Mouse (Mus musculus): Measurements from ENCODE around the gene Brca1. TPM values are rescaled to one million over a fixed set of nuclear protein-coding genes. Genes with fewer than 3 reads are reported as not detected.
A peak's percentile ranks its signal among the peaks of the same experiment; 100 is the strongest.

Brca1 gene
- polyA plus RNA-seq, 1 experiment from 2014 or later, result 32.1 TPM

DNA sequence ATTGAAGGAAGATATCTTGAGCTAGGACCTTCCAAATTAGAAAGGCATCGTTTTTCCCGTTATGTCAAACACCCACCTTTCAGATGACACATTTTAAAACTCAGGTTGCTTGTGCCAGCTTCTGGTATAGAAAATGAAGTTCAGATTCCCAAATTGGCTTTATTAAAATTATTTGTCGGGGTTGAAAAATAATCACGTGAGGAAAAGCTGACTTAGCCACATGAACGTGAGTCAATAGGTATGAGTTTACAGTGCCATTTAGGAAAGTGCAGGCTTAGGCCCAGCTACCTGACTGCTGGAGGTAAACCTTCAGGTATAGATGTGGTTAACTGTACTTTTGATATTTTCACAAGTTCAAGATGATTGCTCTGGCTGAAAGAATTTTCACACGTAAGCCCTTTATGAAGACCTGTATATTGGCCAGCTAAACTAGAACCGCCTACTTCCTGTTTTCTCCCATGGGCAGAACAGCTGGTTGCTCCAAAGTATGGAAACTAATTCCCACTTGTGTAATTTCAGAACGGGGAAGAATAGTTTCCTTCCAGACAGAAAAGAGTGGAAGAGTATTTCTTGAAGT, 1.7 kb upstream of the Brca1 start:
- Histone ChIP-seq H3K4me2 (ENCODE audit: low read depth, low read length, severe bottlenecking) (peak overlapping the region; percentile 45), H3K4me3 (ENCODE audit: low read depth, low read length) (peak overlapping the region; percentile 50), H3K27me3 (ENCODE audit: control insufficient read depth, insufficient read depth, low read length) (no peaks in the 10 kb centered on the region), H3K4me1 (replicated peaks; ENCODE audit: control insufficient read depth, insufficient read depth, low read length) (peaks cover 2% of the 10 kb centered on the region; the same call in 1 of the 2 replicates), H3K9ac (ENCODE audit: low read length) (peak overlapping the region; percentile 70), H3K36me3 (ENCODE audit: control insufficient read depth, insufficient read depth, low read length) (no peaks in the 10 kb centered on the region), H3K9me3 (ENCODE audit: control insufficient read depth, low read length) (no peaks in the 10 kb centered on the region), H3K27ac (ENCODE audit: low read depth, low read length) (peak overlapping the region; percentile 39; the same call in 1 of the 2 replicates)
- WGBS, result 31% methylated on average over 8 of the region's 8 CpGs
- DNase-seq (ENCODE audit: low spot score), result no peak
- no peak for ATAC-seq (replicated peaks; ENCODE audit: low FRiP score)

DNA sequence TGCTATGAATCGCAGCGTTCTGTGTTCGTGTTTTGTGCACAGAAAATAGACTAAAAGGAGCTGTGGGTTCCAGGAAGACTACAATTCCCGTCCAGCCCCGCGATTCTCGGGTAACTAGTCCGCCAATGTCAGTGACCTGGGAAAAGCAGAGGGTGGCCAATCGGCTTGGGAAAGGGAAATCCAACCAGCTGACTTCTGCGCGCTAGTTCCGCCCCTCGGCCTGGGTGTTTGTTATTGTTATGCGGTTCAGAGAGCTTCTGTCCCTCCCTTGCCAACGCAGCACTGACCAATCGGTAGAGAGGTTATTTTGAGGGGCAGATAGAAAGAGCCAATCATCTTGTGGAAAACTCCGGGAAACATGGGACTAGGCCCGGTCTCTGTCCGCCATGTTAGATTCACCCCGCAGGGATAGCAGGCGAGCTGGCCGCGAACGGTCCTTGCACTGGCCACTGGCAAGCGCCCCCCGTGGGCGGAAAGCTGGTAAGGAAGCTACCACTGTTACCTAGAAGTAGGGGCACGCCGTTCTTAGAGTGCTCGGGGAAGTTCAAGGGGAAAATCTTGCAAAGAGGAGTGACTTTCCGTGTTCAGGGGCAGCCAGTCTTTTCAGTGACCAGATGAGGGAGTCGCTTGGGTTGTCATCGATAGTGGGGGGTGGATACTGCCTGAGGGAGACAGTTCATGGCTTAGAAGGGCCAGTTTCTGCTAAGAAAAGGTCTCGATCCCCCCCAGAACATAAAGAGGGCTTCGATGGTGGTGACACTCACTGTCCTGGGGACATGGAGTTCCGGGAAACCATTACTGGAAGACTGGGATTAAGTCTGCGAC, 933 bp upstream of the Brca1 start:
- Histone ChIP-seq H3K27me3 (ENCODE audit: control insufficient read depth, insufficient read depth, low read length) (no peaks in the 10 kb centered on the region), H3K36me3 (ENCODE audit: control insufficient read depth, insufficient read depth, low read length) (no peaks in the 10 kb centered on the region), H3K4me2 (ENCODE audit: low read depth, low read length, severe bottlenecking) (peak overlapping the region; percentile 49), H3K4me3 (ENCODE audit: low read depth, low read length) (peak overlapping the region; percentile 50), H3K9me3 (ENCODE audit: control insufficient read depth, low read length) (no peaks in the 10 kb centered on the region), H3K4me1 (replicated peaks; ENCODE audit: control insufficient read depth, insufficient read depth, low read length) (peaks cover 2% of the 10 kb centered on the region; the same call in 1 of the 2 replicates), H3K9ac (ENCODE audit: low read length) (peak overlapping the region; percentile 70), H3K27ac (ENCODE audit: low read depth, low read length) (peak overlapping the region; percentile 90)
- WGBS, result under 1% methylated on average over 37 of the region's 37 CpGs
- ATAC-seq (replicated peaks; ENCODE audit: low FRiP score) (peak; percentile 97), DNase-seq (ENCODE audit: low spot score) (peak; percentile 97)

DNA sequence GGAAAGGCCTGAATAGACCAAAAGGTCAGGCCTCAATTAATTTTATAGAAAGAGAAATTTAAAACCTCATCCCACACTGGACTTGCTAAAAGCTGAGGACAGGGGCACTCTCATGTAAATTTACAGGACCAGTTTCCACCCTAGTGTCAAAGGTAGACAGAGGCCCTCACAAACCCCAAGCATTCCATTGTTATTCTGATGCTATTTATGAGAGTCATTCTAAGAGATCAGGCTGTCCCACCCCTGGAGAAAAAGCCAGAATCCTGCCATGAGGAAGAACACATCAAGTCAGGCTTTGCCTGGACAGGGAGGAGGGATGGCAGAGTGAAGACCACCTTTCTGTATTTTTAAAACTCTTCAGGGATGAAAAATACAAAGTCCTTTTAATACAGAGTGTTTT, 3.2 kb downstream of the Brca1 start:
- H3K9ac ChIP-seq (ENCODE audit: low read length), result no peak overlapping the region
- no peaks in the 10 kb centered on the region for H3K36me3 ChIP-seq (ENCODE audit: control insufficient read depth, insufficient read depth, low read length)

DNA sequence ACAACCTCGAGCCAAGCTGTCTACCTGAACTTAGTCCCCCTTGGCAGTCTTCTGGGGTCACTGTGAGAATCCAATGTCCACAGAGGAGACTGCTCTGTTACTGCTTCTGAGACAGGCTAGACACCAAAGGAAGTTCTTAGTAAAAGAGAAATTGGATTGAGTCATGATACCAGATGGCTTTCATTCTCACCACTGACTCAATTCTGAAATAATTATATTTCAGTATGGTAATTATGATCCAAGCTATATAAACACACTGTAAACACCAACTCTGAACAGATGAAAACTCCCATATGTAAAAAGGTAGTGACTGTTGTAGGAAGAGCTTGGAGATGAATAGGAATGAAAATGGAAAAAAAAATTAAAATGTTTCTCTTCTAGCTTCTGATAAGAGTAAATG, 7.6 kb downstream of the Brca1 start:
- Histone ChIP-seq H3K4me1 (replicated peaks; ENCODE audit: control insufficient read depth, insufficient read depth, low read length) (no peaks in the 10 kb centered on the region), H3K27me3 (ENCODE audit: control insufficient read depth, insufficient read depth, low read length) (no peaks in the 10 kb centered on the region), H3K9ac (ENCODE audit: low read length) (no peak overlapping the region), H3K27ac (ENCODE audit: low read depth, low read length) (no peak overlapping the region), H3K9me3 (ENCODE audit: control insufficient read depth, low read length) (no peaks in the 10 kb centered on the region), H3K4me3 (ENCODE audit: low read depth, low read length) (no peak overlapping the region), H3K4me2 (ENCODE audit: low read depth, low read length, severe bottlenecking) (no peak overlapping the region), H3K36me3 (ENCODE audit: control insufficient read depth, insufficient read depth, low read length) (no peaks in the 10 kb centered on the region)
- 86% methylated on average over 1 of the region's 1 CpGs for WGBS
- DNase-seq (ENCODE audit: low spot score) (no peak), ATAC-seq (replicated peaks; ENCODE audit: low FRiP score) (no peak)

More for the DNA sequence above, 3.2 kb downstream of the Brca1 start:
- H3K4me1 ChIP-seq (replicated peaks; ENCODE audit: control insufficient read depth, insufficient read depth, low read length), result no peaks in the 10 kb centered on the region; the same call in 1 of the 2 replicates
- H3K27me3 ChIP-seq (ENCODE audit: control insufficient read depth, insufficient read depth, low read length), result no peaks in the 10 kb centered on the region
- DNase-seq (ENCODE audit: low spot score) (no peak), ATAC-seq (replicated peaks; ENCODE audit: low FRiP score) (no peak)
- no peak overlapping the region for H3K4me2 ChIP-seq (ENCODE audit: low read depth, low read length, severe bottlenecking)
- H3K9me3 ChIP-seq (ENCODE audit: control insufficient read depth, low read length), result no peaks in the 10 kb centered on the region
- H3K4me3 ChIP-seq (ENCODE audit: low read depth, low read length), result no peak overlapping the region
- H3K27ac ChIP-seq (ENCODE audit: low read depth, low read length), result no peak overlapping the region

DNA sequence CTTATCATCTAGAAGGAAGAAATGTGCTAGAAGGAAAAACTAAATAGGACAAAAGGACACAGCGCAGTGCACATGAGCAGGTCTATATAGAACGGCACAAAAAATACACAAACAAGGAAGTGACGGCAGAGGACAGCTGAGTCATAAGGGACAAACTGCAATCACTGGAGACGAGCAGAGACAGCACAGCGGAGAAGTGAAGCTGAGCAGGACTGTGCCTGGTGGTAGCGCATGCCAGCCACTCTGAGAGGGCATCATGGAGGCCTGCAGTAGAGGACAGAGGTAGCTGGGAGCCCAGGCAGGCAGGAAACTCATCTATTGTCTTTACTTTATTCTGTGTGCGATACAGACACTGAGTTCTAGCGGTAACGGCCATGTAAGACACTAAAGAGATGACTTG, 8.2 kb downstream of the Brca1 start:
- H3K9me3 ChIP-seq (ENCODE audit: control insufficient read depth, low read length), result no peaks in the 10 kb centered on the region
- no peak overlapping the region for H3K4me2 ChIP-seq (ENCODE audit: low read depth, low read length, severe bottlenecking)
- no peaks in the 10 kb centered on the region for H3K4me1 ChIP-seq (replicated peaks; ENCODE audit: control insufficient read depth, insufficient read depth, low read length)
- no peak overlapping the region for H3K4me3 ChIP-seq (ENCODE audit: low read depth, low read length)
- H3K27ac ChIP-seq (ENCODE audit: low read depth, low read length), result no peak overlapping the region
- WGBS, result 90% methylated on average over 9 of the region's 9 CpGs
- no peak for ATAC-seq (replicated peaks; ENCODE audit: low FRiP score)
- H3K9ac ChIP-seq (ENCODE audit: low read length), result no peak overlapping the region
- no peaks in the 10 kb centered on the region for H3K27me3 ChIP-seq (ENCODE audit: control insufficient read depth, insufficient read depth, low read length)
- no peak for DNase-seq (ENCODE audit: low spot score)
- H3K36me3 ChIP-seq (ENCODE audit: control insufficient read depth, insufficient read depth, low read length), result no peaks in the 10 kb centered on the region

DNA sequence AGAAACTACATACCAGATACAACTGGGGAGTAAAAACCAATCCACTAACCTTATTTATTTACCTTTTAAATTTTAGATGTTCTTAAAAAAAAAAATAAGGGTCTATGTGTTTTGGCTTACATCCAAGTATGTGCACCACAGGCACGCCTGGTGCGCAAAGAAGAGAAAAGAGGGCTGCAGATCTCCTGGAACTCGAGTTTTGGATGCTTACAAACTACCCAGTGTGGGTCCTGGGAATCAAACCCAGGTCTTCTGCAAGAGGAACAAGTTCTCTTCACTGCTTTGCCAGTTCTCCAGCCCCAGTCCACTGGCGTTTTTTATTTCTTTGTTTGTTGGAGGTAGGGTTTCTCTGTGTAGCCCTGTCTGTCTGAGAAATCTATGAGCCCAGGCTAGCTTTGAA, 25.1 kb downstream of the Brca1 start:
- H3K36me3 ChIP-seq (ENCODE audit: control insufficient read depth, insufficient read depth, low read length), result no peaks in the 10 kb centered on the region; the same call in 1 of the 2 replicates

DNA sequence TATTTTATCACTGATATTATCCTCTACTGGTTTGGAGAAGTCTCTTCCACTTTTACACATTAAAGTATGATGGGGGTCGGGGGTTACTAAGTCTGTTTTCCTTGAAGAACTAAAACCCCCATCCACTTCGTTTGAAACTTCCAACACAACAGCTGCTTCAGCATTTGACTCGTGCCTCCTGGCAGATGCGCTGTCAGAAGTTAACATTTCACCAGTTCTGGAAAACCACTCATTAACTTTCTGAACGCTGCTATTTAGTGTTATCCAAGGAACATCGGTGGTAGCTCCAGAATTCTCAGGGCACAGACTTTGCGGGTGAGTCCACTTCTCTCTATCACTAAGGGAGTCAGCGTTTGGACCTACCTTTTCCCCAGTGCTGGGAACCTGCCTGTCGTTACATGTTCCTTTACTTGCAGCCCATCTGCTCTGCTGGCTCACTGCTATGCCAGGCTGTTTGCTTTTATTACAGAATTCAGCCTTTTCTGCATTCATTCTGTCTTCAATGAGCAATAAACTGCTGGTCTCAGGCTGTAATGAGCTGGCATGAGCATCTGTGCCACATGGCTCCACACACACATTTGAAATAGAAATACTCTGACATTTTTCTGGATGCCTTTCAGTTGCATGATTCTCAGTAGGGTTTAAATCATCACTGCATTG, 25.7 kb downstream of the Brca1 start:
- 94% methylated on average over 9 of the region's 9 CpGs for WGBS
- no peak for DNase-seq (ENCODE audit: low spot score)
- H3K27me3 ChIP-seq (ENCODE audit: control insufficient read depth, insufficient read depth, low read length), result no peaks in the 10 kb centered on the region
- H3K36me3 ChIP-seq (ENCODE audit: control insufficient read depth, insufficient read depth, low read length), result no peaks in the 10 kb centered on the region; the same call in 1 of the 2 replicates
- H3K4me3 ChIP-seq (ENCODE audit: low read depth, low read length), result no peak overlapping the region
- H3K27ac ChIP-seq (ENCODE audit: low read depth, low read length), result no peak overlapping the region
- no peak for ATAC-seq (replicated peaks; ENCODE audit: low FRiP score)
- H3K9ac ChIP-seq (ENCODE audit: low read length), result no peak overlapping the region
- no peaks in the 10 kb centered on the region for H3K9me3 ChIP-seq (ENCODE audit: control insufficient read depth, low read length)
- no peaks in the 10 kb centered on the region for H3K4me1 ChIP-seq (replicated peaks; ENCODE audit: control insufficient read depth, insufficient read depth, low read length)
- no peak overlapping the region for H3K4me2 ChIP-seq (ENCODE audit: low read depth, low read length, severe bottlenecking)

More for the DNA sequence above, 25.1 kb downstream of the Brca1 start:
- Histone ChIP-seq H3K4me2 (ENCODE audit: low read depth, low read length, severe bottlenecking) (no peak overlapping the region), H3K4me3 (ENCODE audit: low read depth, low read length) (no peak overlapping the region), H3K9me3 (ENCODE audit: control insufficient read depth, low read length) (no peaks in the 10 kb centered on the region), H3K27me3 (ENCODE audit: control insufficient read depth, insufficient read depth, low read length) (no peaks in the 10 kb centered on the region), H3K9ac (ENCODE audit: low read length) (no peak overlapping the region), H3K27ac (ENCODE audit: low read depth, low read length) (no peak overlapping the region), H3K4me1 (replicated peaks; ENCODE audit: control insufficient read depth, insufficient read depth, low read length) (no peaks in the 10 kb centered on the region)
- no peak for DNase-seq (ENCODE audit: low spot score)
- ATAC-seq (replicated peaks; ENCODE audit: low FRiP score), result no peak
- 87% methylated on average over 4 of the region's 4 CpGs for WGBS

DNA sequence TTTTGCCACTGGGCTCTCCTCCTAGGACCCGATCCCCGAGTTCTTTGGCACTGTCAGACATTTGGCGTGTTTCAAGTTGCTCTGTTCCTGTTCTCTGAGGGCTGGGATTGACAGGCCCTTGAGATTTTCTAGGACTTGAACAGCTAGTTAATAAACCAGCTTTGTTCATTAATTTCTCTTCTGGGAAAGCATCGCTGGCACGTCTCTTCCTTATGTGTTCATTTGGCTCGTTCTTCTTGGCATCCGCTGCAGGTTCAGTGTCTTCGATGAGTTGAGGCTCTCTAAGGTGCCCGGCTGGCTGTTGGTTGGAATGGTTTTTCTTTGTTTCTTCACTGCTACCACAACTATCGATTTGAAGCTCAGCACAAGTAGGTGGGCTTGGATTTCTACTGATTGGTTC, 26.7 kb downstream of the Brca1 start:
- no peak overlapping the region for H3K9ac ChIP-seq (ENCODE audit: low read length)
- H3K9me3 ChIP-seq (ENCODE audit: control insufficient read depth, low read length), result no peaks in the 10 kb centered on the region
- no peaks in the 10 kb centered on the region for H3K27me3 ChIP-seq (ENCODE audit: control insufficient read depth, insufficient read depth, low read length)
- 96% methylated on average over 10 of the region's 10 CpGs for WGBS
- H3K4me2 ChIP-seq (ENCODE audit: low read depth, low read length, severe bottlenecking), result no peak overlapping the region
- no peaks in the 10 kb centered on the region for H3K4me1 ChIP-seq (replicated peaks; ENCODE audit: control insufficient read depth, insufficient read depth, low read length)
- H3K27ac ChIP-seq (ENCODE audit: low read depth, low read length), result no peak overlapping the region
- no peaks in the 10 kb centered on the region; the same call in 1 of the 2 replicates for H3K36me3 ChIP-seq (ENCODE audit: control insufficient read depth, insufficient read depth, low read length)
- no peak for DNase-seq (ENCODE audit: low spot score)
- ATAC-seq (replicated peaks; ENCODE audit: low FRiP score), result no peak
- H3K4me3 ChIP-seq (ENCODE audit: low read depth, low read length), result no peak overlapping the region
